Mouse (Mus musculus) left cerebral cortex, postnatal 14 days (tissue): ENCODE data around the gene Lama2. TPM values are rescaled to one million over a fixed set of nuclear protein-coding genes. Genes with fewer than 3 reads are reported as not detected.

ENCODE experiments used
- DNase-seq, 2 experiments: peaks; one replicate each; pipeline ENCODE4 v3.0.0; 2021 to 2022; ENCODE audit warnings: low spot score in 2 of 2, mixed read lengths in 1 of 2
- intact Hi-C: fragments of 180-260 bp; cut with DNase I; formaldehyde crosslinking; loops from one replicate; pipeline ENCODE4 v1.15.1; 2025
- long read RNA-seq, 2 experiments: library from polyadenylated mRNA; stranded (forward); transcript quantifications; one replicate each; pipeline ENCODE4 v2.0.0; 2021
- total RNA-seq, 2 experiments: library from RNA; stranded (reverse); gene quantifications; 2 replicates each; pipeline ENCODE4 v1.2.3; 2021

Gene Lama2
- 10 to 100 TPM; 10.3 to 14.5 TPM for total RNA-seq
- long read RNA-seq, experiment 1, partial matches to known transcripts = 1 of 1 reads
- long read RNA-seq, experiment 1, other reads (novel, unspliced or antisense) = 0 of 1 reads
- long read RNA-seq, experiment 2, partial matches to known transcripts = 2 of 4 reads
- long read RNA-seq, experiment 2, other reads (novel, unspliced or antisense) = 2 of 4 reads

GRCm38 (mm10) chr10:27619658-27620057 is at the start of gene Lama2:
Gene Lama2 (minus strand): TSS chr10:27619758.
- intact Hi-C loops = no loop called here
- no peak for DNase-seq

- intact Hi-C loops = no loop called here
- no peak for DNase-seq
Observed at GRCm38 (mm10) chr10:27664391-27664790, 44.8 kb upstream of the Lama2 start.

- no peak for DNase-seq
- intact Hi-C loops = no loop called here
Observed at GRCm38 (mm10) chr10:27663396-27663795, 43.8 kb upstream of the Lama2 start.

GRCm38 (mm10) chr10:27654164-27654563 is 34.6 kb upstream of the Lama2 start:
- DNase-seq = peak; percentile 54 to 77
- intact Hi-C loops = no loop called here

GRCm38 (mm10) chr10:27652694-27653335 is 33.3 kb upstream of the Lama2 start:
- intact Hi-C loops = no loop called here

GRCm38 (mm10) chr10:27635721-27636120 is 16.2 kb upstream of the Lama2 start:
- intact Hi-C loops = loop anchor here (10.0 kb wide), 1 partner anchor 429 kb away; no protein-coding TSS in a partner anchor
- no peak for DNase-seq

More at GRCm38 (mm10) chr10:27652694-27653335, 33.3 kb upstream of the Lama2 start:
- peak in 1 of 2 experiments; percentile 8 for DNase-seq

- DNase-seq = no peak
- intact Hi-C loops = loop anchor here (10.0 kb wide), 1 partner anchor 434 kb away; no protein-coding TSS in a partner anchor
Observed at GRCm38 (mm10) chr10:27631002-27631401, 11.4 kb upstream of the Lama2 start.

- DNase-seq = no peak
- intact Hi-C loops = no loop called here
Observed at GRCm38 (mm10) chr10:27621697-27622449, 2.3 kb upstream of the Lama2 start.

- intact Hi-C loops = no loop called here
- no peak for DNase-seq
Observed at GRCm38 (mm10) chr10:27617522-27618020, 2.0 kb downstream of the Lama2 start.

- intact Hi-C loops = no loop called here
- no peak for DNase-seq
Observed at GRCm38 (mm10) chr10:27616641-27617415, 2.7 kb downstream of the Lama2 start.

GRCm38 (mm10) chr10:27595675-27596074 is 23.9 kb downstream of the Lama2 start:
- intact Hi-C loops = no loop called here
- DNase-seq = no peak

- DNase-seq = no peak
- intact Hi-C loops = no loop called here
Observed at GRCm38 (mm10) chr10:27533217-27533616, 86.3 kb downstream of the Lama2 start.

- intact Hi-C loops = no loop called here
- peak; percentile 14 to 23 for DNase-seq
Observed at GRCm38 (mm10) chr10:27508847-27509459, 110.6 kb downstream of the Lama2 start.

GRCm38 (mm10) chr10:27500863-27501262 is 118.7 kb downstream of the Lama2 start:
- DNase-seq = no peak
- intact Hi-C loops = no loop called here

GRCm38 (mm10) chr10:27488452-27488851 is 131.1 kb downstream of the Lama2 start:
- peak in 1 of 2 experiments; percentile 12 for DNase-seq
- intact Hi-C loops = loop anchor here (10.0 kb wide), 2 partner anchors 104 to 354 kb away; no protein-coding TSS in a partner anchor

GRCm38 (mm10) chr10:27484041-27484440 is 135.5 kb downstream of the Lama2 start:
- intact Hi-C loops = loop anchor here (10.0 kb wide), 2 partner anchors 99 to 349 kb away; no protein-coding TSS in a partner anchor
- peak; percentile 43 to 47 for DNase-seq

GRCm38 (mm10) chr10:27475540-27475939 is 144.0 kb downstream of the Lama2 start:
- intact Hi-C loops = no loop called here

GRCm38 (mm10) chr10:27468274-27468673 is 151.3 kb downstream of the Lama2 start:
- DNase-seq = peak in 1 of 2 experiments; percentile 22
- intact Hi-C loops = no loop called here

More at GRCm38 (mm10) chr10:27475540-27475939, 144.0 kb downstream of the Lama2 start:
- DNase-seq = peak in 1 of 2 experiments; percentile 10
